Mouse (Mus musculus): ENCODE data around the gene Lmntd2.

The Lmntd2 gene

GRCm38 (mm10) chr7:141190220-141190619 is 23.7 kb downstream of the Lmntd2 start:
- DNase-seq = no peak

GRCm38 (mm10) chr7:141188733-141189132 is 25.1 kb downstream of the Lmntd2 start:
- no peak for DNase-seq

GRCm38 (mm10) chr7:141188194-141188593 is 25.7 kb downstream of the Lmntd2 start:
- no peak for DNase-seq

GRCm38 (mm10) chr7:141176173-141176572 is 37.7 kb downstream of the Lmntd2 start:
- DNase-seq = peak; percentile 89

GRCm38 (mm10) chr7:141175068-141175467 is 38.8 kb downstream of the Lmntd2 start:
- no peak for DNase-seq

GRCm38 (mm10) chr7:141173323-141173850 is 40.5 kb downstream of the Lmntd2 start:
- DNase-seq = no peak

- DNase-seq = peak; percentile 88
These were observed 41.5 kb downstream of the Lmntd2 start, which contains the start of gene Rnh1 for GRCm38 (mm10) chr7:141172116-141173006. Gene Rnh1, minus strand, starts transcription at chr7:141172857.

GRCm38 (mm10) chr7:141169866-141170265 is 44.0 kb downstream of the Lmntd2 start:
- DNase-seq = no peak

GRCm38 (mm10) chr7:141169300-141169699 is 44.6 kb downstream of the Lmntd2 start:
- no peak for DNase-seq

GRCm38 (mm10) chr7:141168518-141168953 is 45.3 kb downstream of the Lmntd2 start:
- DNase-seq = no peak

- DNase-seq = no peak
These were observed 45.9 kb downstream of the Lmntd2 start for GRCm38 (mm10) chr7:141167901-141168517.

- DNase-seq = no peak
These were observed 49.0 kb downstream of the Lmntd2 start for GRCm38 (mm10) chr7:141164850-141165249.

- no peak for DNase-seq
These were observed 49.5 kb downstream of the Lmntd2 start for GRCm38 (mm10) chr7:141164397-141164796.

Data from cerebellum, adult 8-10 months (tissue).